Mouse (Mus musculus) heart, adult 9 months (tissue): Measurements from ENCODE around the gene Faah.

Experiments used
- DNase-seq, 2 experiments: peaks; one replicate each; pipeline ENCODE4 v3.0.0; 2022; ENCODE audit warnings: low spot score in 2 of 2

The Faah gene

GRCm38 (mm10) chr4:115952758-115953157, 65.0 kb downstream of the Faah start:
- peak in 1 of 2 experiments; percentile 32 for DNase-seq

DNA sequence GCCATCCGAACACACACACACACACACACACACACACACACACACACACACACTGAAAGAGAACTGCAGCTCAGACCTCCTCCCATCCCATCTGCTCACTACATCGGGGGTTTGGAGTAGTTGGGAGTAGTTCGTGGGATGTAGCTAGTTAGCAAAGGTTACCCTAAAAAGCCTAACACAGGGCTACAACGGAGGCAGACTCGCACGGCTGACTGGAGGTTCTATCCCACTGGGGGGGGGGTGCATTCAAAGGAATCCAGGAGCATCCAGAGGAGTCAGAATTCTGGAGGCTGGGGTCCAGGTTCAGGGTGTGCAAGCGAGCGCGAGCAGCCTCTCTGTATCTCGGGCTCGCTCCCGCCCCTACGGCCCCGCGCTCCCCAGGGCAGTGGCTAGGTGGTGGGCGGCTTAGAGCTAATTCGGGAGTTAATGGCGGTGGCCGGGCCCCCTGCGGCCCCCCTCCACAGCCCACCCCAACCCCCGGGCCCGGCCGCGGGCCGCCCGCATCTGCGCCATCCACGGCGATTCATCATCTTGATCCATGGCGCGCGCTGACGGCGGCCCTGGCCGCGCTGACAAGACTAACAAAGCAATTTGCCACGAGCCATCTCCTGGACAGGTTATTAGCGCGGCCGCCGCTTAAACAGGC, 73.9 kb downstream of the Faah start:
- no peak for DNase-seq

DNA sequence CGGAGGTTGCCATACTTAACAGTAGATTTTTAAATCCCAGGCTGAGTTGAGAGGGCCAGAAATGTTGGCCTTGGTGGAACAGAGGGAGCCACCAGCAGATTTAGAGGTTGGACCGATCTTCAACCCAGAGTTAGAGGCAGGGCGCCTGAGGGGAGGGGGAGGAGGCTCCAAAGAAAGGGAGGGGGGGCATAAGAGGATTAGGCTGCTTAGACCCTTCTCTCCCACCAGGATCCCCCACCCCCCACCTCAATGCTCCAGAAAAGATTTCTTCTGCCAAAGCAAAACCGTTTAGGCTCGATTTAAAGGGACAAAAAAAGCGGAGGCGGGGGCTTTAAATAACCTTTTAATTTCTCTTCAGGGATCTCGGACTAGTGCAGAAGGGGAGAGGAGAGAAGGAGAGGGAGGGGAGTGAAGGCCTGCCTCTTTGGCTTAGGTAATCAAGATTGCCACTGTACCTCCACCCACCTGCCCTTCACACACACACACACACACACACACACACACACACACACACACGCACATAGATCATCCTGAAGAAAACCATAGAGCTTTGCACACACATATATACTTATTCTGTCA, 76.4 kb downstream of the Faah start:
- DNase-seq, result no peak

DNA sequence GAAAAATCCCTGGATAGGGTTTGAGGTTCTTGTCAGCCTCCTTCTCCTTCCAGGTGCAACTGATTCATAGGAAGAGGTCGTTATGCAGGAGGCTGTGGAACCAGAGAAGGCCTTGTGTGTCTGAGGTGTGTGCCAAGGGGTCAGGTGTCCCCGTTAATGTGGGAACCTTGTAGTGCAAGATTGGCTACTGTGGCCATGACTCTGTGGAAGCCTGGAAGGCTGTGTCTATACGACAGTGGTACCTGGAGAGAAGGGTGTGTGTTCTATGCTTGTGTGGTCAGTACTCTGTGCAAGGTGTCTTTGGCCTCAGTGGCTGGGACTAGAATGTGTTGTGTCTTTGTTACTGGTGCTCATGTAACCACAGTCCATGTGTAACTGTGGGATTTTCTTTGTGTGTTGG, 77.0 kb downstream of the Faah start:
- DNase-seq, result no peak

- no peak for DNase-seq
These were observed 78.2 kb downstream of the Faah start, which contains the start of gene Dmbx1 for GRCm38 (mm10) chr4:115939295-115940102. TSS of gene Dmbx1 (minus strand) at chr4:115939926.

- DNase-seq, result peak in 1 of 2 experiments; percentile 3
These were observed 79.2 kb downstream of the Faah start for GRCm38 (mm10) chr4:115938276-115939160.

DNA sequence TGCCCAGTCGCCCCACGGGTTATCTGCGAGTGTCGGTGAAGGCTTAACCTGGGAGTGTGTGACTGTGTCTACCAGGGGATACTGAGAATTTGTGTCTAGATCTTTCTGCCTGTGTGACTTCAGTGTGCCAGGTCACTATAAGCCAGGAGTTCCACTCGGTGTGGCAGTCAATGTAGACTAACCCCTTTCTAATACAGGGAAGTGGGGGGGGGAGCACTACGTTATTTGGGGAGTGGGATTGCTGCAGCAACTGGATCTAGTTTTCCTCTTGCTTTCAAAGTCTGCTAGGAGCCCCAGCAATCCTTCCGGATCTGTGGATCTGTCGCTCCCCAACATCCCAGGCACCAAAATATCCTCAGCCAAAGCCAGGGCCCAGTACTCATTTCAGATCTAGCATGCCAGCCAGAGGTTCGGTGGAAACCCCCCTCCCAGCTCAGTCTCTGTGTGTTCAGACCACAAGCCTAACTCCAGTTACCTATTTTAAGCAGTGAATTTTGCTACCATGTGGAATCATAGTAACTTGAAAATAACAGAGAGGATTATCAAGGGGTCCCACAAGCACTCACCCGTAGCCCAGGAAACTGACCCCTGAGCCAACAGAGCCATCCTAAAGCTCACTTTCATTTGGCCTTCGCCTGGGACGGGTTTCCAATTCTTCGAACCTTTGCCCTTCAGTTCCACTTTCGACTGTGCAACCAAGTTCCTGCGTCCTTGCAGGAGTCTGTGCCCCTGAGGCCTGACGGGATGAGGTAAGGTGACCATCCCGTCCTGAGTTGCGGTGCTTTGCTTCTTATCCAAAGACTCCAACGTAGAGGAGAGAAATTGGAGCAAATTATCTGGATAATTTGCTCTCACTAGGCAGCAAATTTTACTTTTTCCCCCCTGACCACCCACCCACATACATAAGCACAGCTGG, 80.4 kb downstream of the Faah start:
- DNase-seq, result no peak

GRCm38 (mm10) chr4:115936646-115937045, 81.1 kb downstream of the Faah start:
- DNase-seq, result no peak

DNA sequence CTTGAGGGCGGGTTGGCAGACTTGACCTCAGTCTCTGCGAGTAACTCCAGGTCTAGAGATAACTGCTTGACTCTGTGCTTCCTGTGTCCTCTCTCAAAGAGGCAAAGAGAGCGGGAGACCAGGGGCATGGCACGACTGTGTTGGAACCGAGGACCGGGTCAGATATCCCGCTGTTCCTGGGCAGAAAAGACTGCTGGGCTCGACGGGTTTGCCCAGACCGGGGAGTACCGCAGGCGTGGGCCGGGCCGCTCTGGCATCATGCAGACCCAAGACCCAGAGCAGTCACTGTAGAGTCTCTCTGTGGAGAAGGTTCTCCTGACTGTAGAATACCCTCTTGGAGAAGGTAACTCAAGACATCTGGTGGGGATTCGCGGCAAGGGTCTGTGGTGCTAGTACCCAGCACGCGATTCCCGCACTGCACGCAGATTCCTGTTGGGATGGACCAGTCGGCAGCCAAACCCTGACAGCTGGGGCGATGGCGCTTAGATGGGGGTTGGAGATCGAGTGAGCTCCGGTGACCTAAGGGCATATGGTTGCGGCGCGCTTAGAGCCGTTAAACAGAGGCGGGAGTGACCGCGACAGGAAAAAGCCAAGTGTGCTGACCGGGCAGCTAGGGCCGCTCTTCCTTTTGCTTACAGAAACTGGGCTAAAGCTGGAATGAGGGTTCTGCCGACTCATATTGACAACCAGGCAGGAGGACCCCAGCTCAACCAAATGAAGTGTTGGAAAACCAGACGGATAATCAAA, 81.7 kb downstream of the Faah start:
- DNase-seq, result no peak

- no peak for DNase-seq
These were observed 86.1 kb downstream of the Faah start for GRCm38 (mm10) chr4:115931556-115932088.

DNA sequence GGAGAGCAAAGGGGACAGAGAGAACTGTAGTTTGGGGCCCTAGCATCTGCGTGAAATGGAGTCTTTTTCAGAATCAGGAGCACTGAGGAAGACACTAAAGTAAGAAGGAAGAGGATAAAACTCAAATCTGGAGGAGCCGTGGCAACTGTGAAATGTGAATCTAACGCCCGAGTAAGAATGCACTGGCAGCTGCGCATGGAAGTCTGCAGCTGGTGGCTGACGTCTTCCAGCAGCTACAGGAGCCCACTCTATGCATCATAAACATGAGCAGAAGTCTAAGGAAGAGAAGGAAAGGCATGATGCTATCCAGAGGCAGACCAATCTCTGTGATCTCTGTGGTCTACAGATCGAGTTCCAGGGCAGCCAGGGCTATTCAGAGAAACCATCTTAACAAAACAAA, 90.1 kb downstream of the Faah start:
- DNase-seq, result no peak

GRCm38 (mm10) chr4:115923262-115923880, 94.4 kb downstream of the Faah start:
- DNase-seq, result no peak

GRCm38 (mm10) chr4:115922688-115923087, 95.0 kb downstream of the Faah start:
- DNase-seq, result no peak

DNA sequence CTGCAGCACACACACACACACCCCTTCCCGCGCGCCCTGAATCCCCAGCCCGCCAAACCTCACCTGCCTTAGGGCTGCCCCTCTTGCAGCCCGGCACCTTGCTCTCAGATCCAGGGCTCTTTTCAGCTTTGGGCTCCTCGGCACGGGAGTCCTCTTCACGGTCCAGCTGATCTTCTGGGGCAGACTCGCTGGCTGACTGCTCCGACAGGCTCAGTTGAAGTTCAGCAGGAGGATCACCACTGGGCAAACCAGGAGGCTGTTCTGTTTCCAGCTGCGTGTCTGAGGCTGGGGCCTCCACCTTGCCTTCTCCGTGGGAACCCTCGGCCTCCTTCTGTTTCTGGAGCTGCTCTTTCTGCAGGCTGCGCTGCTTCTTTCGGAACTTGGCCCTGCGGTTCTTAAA, 97.8 kb downstream of the Faah start:
- DNase-seq, result no peak
